In the genomic region with DNA sequence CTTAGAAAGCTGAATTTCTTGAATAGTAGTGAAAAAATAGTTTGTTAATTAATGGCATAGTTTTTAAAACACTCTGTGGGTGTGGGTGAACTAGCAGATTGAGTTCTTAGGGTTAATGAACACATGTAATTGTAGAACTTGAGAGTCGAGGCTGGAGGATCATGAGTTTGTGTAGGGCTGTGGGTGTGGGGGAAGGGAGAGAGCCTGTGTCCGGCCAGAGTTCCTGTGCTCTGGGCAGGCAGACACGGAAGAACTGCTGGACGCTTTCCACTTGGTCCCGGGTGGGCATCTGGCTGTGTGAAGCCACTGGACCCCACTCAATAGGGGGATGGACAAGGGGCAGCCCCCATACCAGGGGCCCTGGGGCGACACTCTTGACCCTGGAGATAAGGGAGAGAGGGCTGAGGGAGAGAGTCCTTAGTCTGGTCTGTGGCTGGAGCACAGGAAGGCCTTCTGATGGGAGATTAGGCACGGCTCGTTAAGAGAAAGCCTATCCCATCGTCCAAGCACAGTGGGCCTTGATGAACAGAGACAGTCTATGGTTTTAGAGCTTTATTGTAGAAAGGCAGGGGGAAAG, we compare ENCODE assay signal across 15 mouse cellular contexts.
DNase-seq lines count a peak whose midpoint lies in the region; ATAC-seq lines count a peak whose summit lies in the region.
"Had no signal": no experiment of that assay in that cellular context is flagged by ENCODE, and none has a peak within 500 bp of the region (broad histone marks: within the 10 kb centered on the region; RNA-seq: fewer than 3 reads in every experiment).

No protein-coding gene starts in this region.

- peaks cover 14% of the 10 kb centered on the region for H3K4me1 ChIP-seq in heart, embryonic 16.5 days (ENCODE audit: control insufficient read depth, insufficient read depth, low read length)
- peaks cover 25% of the 10 kb centered on the region for H3K4me1 ChIP-seq in liver, embryonic 12.5 days
- peaks cover 3% of the 10 kb centered on the region; the same call in 1 of the 2 replicates for H3K4me1 ChIP-seq in intestine, embryonic 16.5 days (ENCODE audit: control insufficient read depth, insufficient read depth, low read length)

- H3K4me3 ChIP-seq in heart, embryonic 16.5 days (ENCODE audit: low read length): no peak overlapping the region
- H3K4me3 ChIP-seq in liver, embryonic 12.5 days: 0 out of 2 replicates have a peak overlapping the region, but pooled peaks have one; percentile 1
- no peak overlapping the region for H3K4me3 ChIP-seq in intestine, embryonic 16.5 days (ENCODE audit: low read length)
- H3K4me3 ChIP-seq: left cerebral cortex, adult 2 months; limb, embryonic 12.5 days; myocyte had no signal

- no peaks in the 10 kb centered on the region for H3K36me3 ChIP-seq in heart, embryonic 16.5 days (ENCODE audit: control insufficient read depth, insufficient read depth)
- H3K36me3 ChIP-seq in liver, embryonic 12.5 days: peaks cover 10% of the 10 kb centered on the region
- no peaks in the 10 kb centered on the region for H3K36me3 ChIP-seq in intestine, embryonic 16.5 days (ENCODE audit: control insufficient read depth, insufficient read depth, low read length)
- H3K36me3 ChIP-seq: limb, embryonic 12.5 days had no signal

- ATAC-seq in heart, embryonic 16.5 days (replicated peaks; ENCODE audit: extremely low read depth, insufficient read depth, low FRiP score): no peak
- peak; percentile 77 for ATAC-seq in liver, embryonic 12.5 days
- peak; percentile 53 for ATAC-seq in intestine, embryonic 16.5 days

- H3K9ac ChIP-seq in heart, embryonic 16.5 days (ENCODE audit: low read length): peak overlapping the region; percentile 41; the same call in 1 of the 2 replicates
- peak overlapping the region; percentile 22; the same call in 1 of the 2 replicates for H3K9ac ChIP-seq in liver, embryonic 12.5 days
- H3K9ac ChIP-seq in intestine, embryonic 16.5 days (ENCODE audit: low read depth, low read length): no peak overlapping the region
- H3K9ac ChIP-seq: limb, embryonic 12.5 days had no signal

- peak overlapping the region; percentile 75 for H3K27ac ChIP-seq in heart, embryonic 16.5 days (ENCODE audit: low read length)
- H3K27ac ChIP-seq in liver, embryonic 12.5 days: peak overlapping the region; percentile 72
- H3K27ac ChIP-seq in intestine, embryonic 16.5 days (ENCODE audit: low read length): no peak overlapping the region
- H3K27ac ChIP-seq: left cerebral cortex, adult 2 months; limb, embryonic 12.5 days had no signal

- DNase-seq in heart, postnatal 36 days: no peak
- DNase-seq in liver: no peak
- DNase-seq in embryo, embryonic 11 days: peak; percentile 5
- DNase-seq in layer of hippocampus, postnatal 36 days: no peak
- DNase-seq: adrenal gland, adult 8-10 months; cerebellum, adult 18-20 months; right cerebral cortex, adult 18-20 months; spleen, adult 18-20 months; thymus, postnatal 14 days had no signal

- H3K9me3 ChIP-seq in heart, embryonic 16.5 days (replicated peaks; ENCODE audit: control insufficient read depth, low read length): no peaks in the 10 kb centered on the region
- H3K9me3 ChIP-seq in liver, embryonic 12.5 days (replicated peaks): no peaks in the 10 kb centered on the region
- no peaks in the 10 kb centered on the region for H3K9me3 ChIP-seq in intestine, embryonic 16.5 days (ENCODE audit: control insufficient read depth, low read length)
- H3K9me3 ChIP-seq: limb, embryonic 12.5 days had no signal

- peak overlapping the region; percentile 34 for H3K4me2 ChIP-seq in heart, embryonic 16.5 days (ENCODE audit: low read depth, low read length)
- peak overlapping the region; percentile 61 for H3K4me2 ChIP-seq in liver, embryonic 12.5 days
- no peak overlapping the region for H3K4me2 ChIP-seq in intestine, embryonic 16.5 days (ENCODE audit: low read depth, low read length)
- H3K4me2 ChIP-seq: limb, embryonic 12.5 days had no signal

- intact Hi-C loops in heart, postnatal 36 days (cut with DNase I): no loop called here

- 13% methylated on average over 9 of the region's 9 CpGs for whole genome bisulfite sequencing in heart, embryonic 16.5 days
- 8% methylated on average over 9 of the region's 9 CpGs for WGBS in liver, embryonic 12.5 days (ENCODE audit: insufficient replicate concordance)
- WGBS in intestine, embryonic 16.5 days: 54% methylated on average over 9 of the region's 9 CpGs

- H3K27me3 ChIP-seq in heart, embryonic 16.5 days (ENCODE audit: control insufficient read depth, insufficient read depth, low read length): no peaks in the 10 kb centered on the region
- H3K27me3 ChIP-seq in liver, embryonic 12.5 days (replicated peaks): no peaks in the 10 kb centered on the region
- no peaks in the 10 kb centered on the region for H3K27me3 ChIP-seq in intestine, embryonic 16.5 days (replicated peaks; ENCODE audit: control insufficient read depth, insufficient read depth, low read length)
- H3K27me3 ChIP-seq: limb, embryonic 12.5 days had no signal
